19 mouse cellular contexts compared by ENCODE assay signal in genomic region chr13:47259297-47259696, GRCm38 (mm10).
DNase-seq lines count a peak whose midpoint lies in the region; ATAC-seq and TF ChIP-seq lines count a peak whose summit lies in the region.
"Had no signal": no experiment of that assay in that cellular context is flagged by ENCODE, and none has a peak within 500 bp of the region (broad histone marks: within the 10 kb centered on the region; RNA-seq: fewer than 3 reads in every experiment).

No protein-coding gene starts in this region.

- ATAC-seq in heart, embryonic 16.5 days (replicated peaks; ENCODE audit: extremely low read depth, insufficient read depth, low FRiP score) = no peak
- ATAC-seq in lung, postnatal 0 days = no peak
- ATAC-seq in hematopoietic stem cell, adult 5-6 weeks (replicated peaks in 1 of 2; ENCODE audit: insufficient read depth in 1 of 2, low FRiP score in 2 of 2, low TSS enrichment in 1 of 2, low read depth in 1 of 2, poor library complexity in 2 of 2, severe bottlenecking in 2 of 2) = 0 out of 4 replicates have a peak, but pooled peaks have one; percentile 2 to 17
- ATAC-seq: forebrain, embryonic 13.5 days; forebrain, postnatal 0 days; hindbrain, embryonic 16.5 days; inflammation-experienced regulatory T-cells, adult 6 months had no signal

- H3K36me3 ChIP-seq in heart, embryonic 16.5 days (ENCODE audit: control insufficient read depth, insufficient read depth) = no peaks in the 10 kb centered on the region
- H3K36me3 ChIP-seq in heart, embryonic 10.5 days = no peaks in the 10 kb centered on the region
- no peaks in the 10 kb centered on the region for H3K36me3 ChIP-seq in lung, postnatal 0 days (ENCODE audit: insufficient read depth, low read length)
- H3K36me3 ChIP-seq in hindbrain, embryonic 10.5 days = no peaks in the 10 kb centered on the region
- H3K36me3 ChIP-seq: embryonic facial prominence, embryonic 10.5 days; hindbrain, embryonic 12.5 days had no signal

- DNase-seq in heart, embryonic 10.5 days (ENCODE audit: low spot score) = no peak
- DNase-seq in lung, postnatal 0 days (ENCODE audit: low spot score) = peak; percentile 53
- DNase-seq in lung, adult 2 months = no peak
- DNase-seq in layer of hippocampus, adult 18-20 months (ENCODE audit: low spot score in 2 of 2) = no peak
- DNase-seq in hindbrain, embryonic 10.5 days (ENCODE audit: low spot score) = no peak
- DNase-seq: adrenal gland, adult 2 months; adrenal gland, postnatal 25 days; cerebellum, adult 18-20 months; cerebellum, postnatal 10 days; forebrain, postnatal 0 days; gastrocnemius, postnatal 14 days; heart, postnatal 14 days had no signal

- TF ChIP-seq CTCF in lung, postnatal 0 days (IDR thresholded peaks at IDR 0.05) = no peak
- no peak for TF ChIP-seq CTCF in lung, adult 2 months (IDR thresholded peaks at IDR 0.05; ENCODE audit: insufficient read depth, low read length)

- no peaks in the 10 kb centered on the region for H3K9me3 ChIP-seq in heart, embryonic 16.5 days (replicated peaks; ENCODE audit: control insufficient read depth, low read length)
- no peaks in the 10 kb centered on the region for H3K9me3 ChIP-seq in heart, embryonic 10.5 days
- no peaks in the 10 kb centered on the region for H3K9me3 ChIP-seq in lung, postnatal 0 days (ENCODE audit: low read length)
- no peaks in the 10 kb centered on the region for H3K9me3 ChIP-seq in hindbrain, embryonic 10.5 days
- H3K9me3 ChIP-seq: embryonic facial prominence, embryonic 10.5 days; forebrain, embryonic 13.5 days; hindbrain, embryonic 12.5 days had no signal

- peak overlapping the region; percentile 10; the same call in 1 of the 2 replicates for H3K27ac ChIP-seq in heart, embryonic 16.5 days (ENCODE audit: low read length)
- no peak overlapping the region for H3K27ac ChIP-seq in heart, embryonic 10.5 days
- no peak overlapping the region for H3K27ac ChIP-seq in lung, postnatal 0 days (ENCODE audit: low read length)
- H3K27ac ChIP-seq in hindbrain, embryonic 10.5 days = no peak overlapping the region
- H3K27ac ChIP-seq: forebrain, embryonic 13.5 days; hindbrain, embryonic 12.5 days had no signal

- H3K27me3 ChIP-seq in heart, embryonic 16.5 days (ENCODE audit: control insufficient read depth, insufficient read depth, low read length) = no peaks in the 10 kb centered on the region
- no peaks in the 10 kb centered on the region for H3K27me3 ChIP-seq in heart, embryonic 10.5 days (ENCODE audit: insufficient read depth, poor library complexity, severe bottlenecking)
- no peaks in the 10 kb centered on the region for H3K27me3 ChIP-seq in lung, postnatal 0 days (replicated peaks; ENCODE audit: insufficient read depth, low read length)
- H3K27me3 ChIP-seq in hindbrain, embryonic 10.5 days (ENCODE audit: insufficient read depth, poor library complexity, severe bottlenecking) = no peaks in the 10 kb centered on the region
- H3K27me3 ChIP-seq: forebrain, embryonic 13.5 days; hindbrain, embryonic 12.5 days had no signal

- no peak for TF ChIP-seq POLR2A in lung, adult 2 months (IDR thresholded peaks at IDR 0.05; ENCODE audit: borderline replicate concordance, extremely low read depth, low read depth, low read length)

- peak; percentile 32; the same call in 1 of the 2 replicates for TF ChIP-seq EP300 in lung, postnatal 0 days (IDR thresholded peaks at IDR 0.05)

- no peak overlapping the region for H3K4me3 ChIP-seq in heart, embryonic 16.5 days (ENCODE audit: low read length)
- no peak overlapping the region for H3K4me3 ChIP-seq in heart, embryonic 10.5 days
- H3K4me3 ChIP-seq in lung, postnatal 0 days (ENCODE audit: low read depth, low read length) = no peak overlapping the region
- H3K4me3 ChIP-seq in lung, adult 2 months (replicated peaks; ENCODE audit: extremely low read depth, low read depth, low read length) = no peak overlapping the region
- H3K4me3 ChIP-seq in hindbrain, embryonic 10.5 days = no peak overlapping the region
- H3K4me3 ChIP-seq: embryonic facial prominence, embryonic 10.5 days; forebrain, embryonic 13.5 days; hindbrain, embryonic 12.5 days had no signal

- no peak overlapping the region for H3K9ac ChIP-seq in heart, embryonic 16.5 days (ENCODE audit: low read length)
- H3K9ac ChIP-seq in lung, postnatal 0 days (replicated peaks; ENCODE audit: low read depth) = no peak overlapping the region
- H3K9ac ChIP-seq: forebrain, embryonic 13.5 days; forebrain, postnatal 0 days; hindbrain, embryonic 12.5 days had no signal

- no peak overlapping the region for H3K4me2 ChIP-seq in heart, embryonic 16.5 days (ENCODE audit: low read depth, low read length)
- no peak overlapping the region for H3K4me2 ChIP-seq in lung, postnatal 0 days (replicated peaks; ENCODE audit: low read depth, low read length)
- H3K4me2 ChIP-seq: forebrain, embryonic 13.5 days; hindbrain, embryonic 12.5 days had no signal

- WGBS in heart, embryonic 16.5 days = 47% methylated on average over 4 of the region's 4 CpGs
- WGBS in heart, embryonic 10.5 days = 47% methylated on average over 4 of the region's 4 CpGs
- WGBS in lung, postnatal 0 days = 20% methylated on average over 4 of the region's 4 CpGs
- 16% methylated on average over 4 of the region's 4 CpGs for WGBS in lung, adult 2 months
- WGBS in hindbrain, embryonic 10.5 days = 61% methylated on average over 4 of the region's 4 CpGs

- peaks cover 11% of the 10 kb centered on the region for H3K4me1 ChIP-seq in heart, embryonic 16.5 days (ENCODE audit: control insufficient read depth, insufficient read depth, low read length)
- peaks cover 20% of the 10 kb centered on the region for H3K4me1 ChIP-seq in heart, embryonic 10.5 days
- H3K4me1 ChIP-seq in lung, postnatal 0 days (ENCODE audit: insufficient read depth, low read depth, low read length) = peaks cover 4% of the 10 kb centered on the region; the same call in 1 of the 2 replicates
- no peaks in the 10 kb centered on the region; the same call in 1 of the 2 replicates for H3K4me1 ChIP-seq in lung, adult 2 months (ENCODE audit: control insufficient read depth, insufficient read depth, low read length)
- peaks cover 19% of the 10 kb centered on the region for H3K4me1 ChIP-seq in hindbrain, embryonic 10.5 days (replicated peaks)
- H3K4me1 ChIP-seq: hindbrain, embryonic 12.5 days had no signal

Comparison
In these comparisons a context has a peak if more than half of its experiments do, and no peak if none do; other contexts are left out.
1. ATAC-seq: peak in hematopoietic stem cell, adult 5-6 weeks (2 of 2); none in heart, embryonic 16.5 days (single experiment) and lung, postnatal 0 days (single experiment).